ENCODE assay signal across 21 mouse cellular contexts in genomic region chr6:116941576-116941975, GRCm38 (mm10).
"Had no signal": no experiment of that assay in that cellular context is flagged by ENCODE, and none has a peak within 500 bp of the region (broad histone marks: within the 10 kb centered on the region; RNA-seq: fewer than 3 reads in every experiment).

No protein-coding gene starts in this region.

- H3K4me3 ChIP-seq: limb, embryonic 10.5 days; limb, embryonic 13.5 days; liver, embryonic 12.5 days; liver, embryonic 15.5 days; lung, embryonic 15.5 days; megakaryocyte, embryonic 14.5 days; midbrain, embryonic 12.5 days; myocyte; neural tube, embryonic 13.5 days; stomach, embryonic 15.5 days had no signal

- H3K9me3 ChIP-seq: limb, embryonic 10.5 days; limb, embryonic 13.5 days; liver, embryonic 12.5 days; liver, embryonic 15.5 days; lung, embryonic 15.5 days; midbrain, embryonic 12.5 days; neural tube, embryonic 13.5 days; stomach, embryonic 15.5 days had no signal

- ATAC-seq: liver, embryonic 12.5 days; midbrain, embryonic 16.5 days had no signal

- H3K9ac ChIP-seq: limb, embryonic 13.5 days; liver, embryonic 12.5 days; liver, embryonic 15.5 days; lung, embryonic 15.5 days; midbrain, embryonic 12.5 days; neural tube, embryonic 13.5 days; stomach, embryonic 15.5 days had no signal

- H3K27ac ChIP-seq: kidney, postnatal 0 days; limb, embryonic 10.5 days; limb, embryonic 13.5 days; liver, embryonic 12.5 days; liver, embryonic 15.5 days; lung, embryonic 15.5 days; midbrain, embryonic 12.5 days; neural tube, embryonic 13.5 days; stomach, embryonic 15.5 days had no signal

- H3K4me2 ChIP-seq: limb, embryonic 13.5 days; liver, embryonic 12.5 days; liver, embryonic 15.5 days; lung, embryonic 15.5 days; midbrain, embryonic 12.5 days; neural tube, embryonic 13.5 days; stomach, embryonic 15.5 days had no signal

- H3K4me1 ChIP-seq: liver, embryonic 12.5 days; liver, embryonic 15.5 days; lung, embryonic 15.5 days; megakaryocyte, embryonic 14.5 days; stomach, embryonic 15.5 days had no signal

- DNase-seq: kidney, postnatal 36 days; liver; lung, adult 18-20 months; lung, postnatal 10 days; lung, postnatal 36 days; retina, postnatal 1 day; right cerebral cortex, postnatal 25 days; spleen, adult 18-20 months; thymus, postnatal 36 days had no signal

- H3K27me3 ChIP-seq: liver, embryonic 12.5 days; liver, embryonic 15.5 days; lung, embryonic 15.5 days; megakaryocyte, embryonic 14.5 days; midbrain, embryonic 12.5 days; neural tube, embryonic 13.5 days; stomach, embryonic 15.5 days had no signal

- H3K36me3 ChIP-seq: limb, embryonic 10.5 days; limb, embryonic 13.5 days; liver, embryonic 12.5 days; liver, embryonic 15.5 days; lung, embryonic 15.5 days; midbrain, embryonic 12.5 days; neural tube, embryonic 13.5 days; stomach, embryonic 15.5 days had no signal
